Mouse (Mus musculus) forebrain, embryonic 14.5 days (tissue): Measurements from ENCODE around the gene Jarid2. TPM values are rescaled to one million over a fixed set of nuclear protein-coding genes. Genes with fewer than 3 reads are reported as not detected.
A peak's percentile ranks its signal among the peaks of the same experiment; 100 is the strongest.

Source experiments
- ATAC-seq: fragments of 200-750 bp; cut with Nextera tagmentation; 2 replicates; pipeline ENCODE4 v1.8.0; 2017; ENCODE audit warnings: mild to moderate bottlenecking, moderate library complexity
- DNase-seq: peaks from one replicate; pipeline ENCODE4 v3.0.0-alpha.2; 2015; ENCODE audit warnings: low spot score
- H3K27ac ChIP-seq: fragments of 300-500 bp; sonication (generic); 2 replicates; pipeline ENCODE4 v1.5.1; 2014; ENCODE audit warnings: low read depth, mild to moderate bottlenecking, control low read depth, low read length, moderate library complexity
- H3K27me3 ChIP-seq: fragments of 300-500 bp; sonication (generic); replicated peaks from 2 replicates; pipeline ENCODE4 v1.6.1; 2014; ENCODE audit warnings: low read length, control low read depth, mixed read lengths; ENCODE audit not compliant: control insufficient read depth, insufficient read depth
- H3K36me3 ChIP-seq: fragments of 300-500 bp; sonication (generic); 2 replicates; pipeline ENCODE4 v1.6.1; 2014; ENCODE audit warnings: low read length, control low read depth; ENCODE audit not compliant: control insufficient read depth, insufficient read depth
- H3K4me1 ChIP-seq: fragments of 300-500 bp; sonication (generic); 2 replicates; pipeline ENCODE4 v1.6.1; 2014; ENCODE audit warnings: antibody characterized with exemption, low read length, control low read depth; ENCODE audit not compliant: control insufficient read depth, insufficient read depth
- H3K4me2 ChIP-seq: fragments of 300-500 bp; sonication (generic); 2 replicates; pipeline ENCODE4 v1.6.1; 2014; ENCODE audit warnings: mild to moderate bottlenecking, control low read depth, low read length
- H3K4me3 ChIP-seq: fragments of 300-500 bp; sonication (generic); 2 replicates; pipeline ENCODE4 v1.5.1; 2014; ENCODE audit warnings: low read depth, low read length, control low read depth
- H3K9ac ChIP-seq: fragments of 300-500 bp; sonication (generic); 2 replicates; pipeline ENCODE4 v1.6.1; 2014; ENCODE audit warnings: mild to moderate bottlenecking, low read length, control low read depth, moderate library complexity
- H3K9me3 ChIP-seq: fragments of 300-500 bp; sonication (generic); replicated peaks from 2 replicates; pipeline ENCODE4 v1.6.1; 2016; ENCODE audit warnings: low read length, control low read depth, mixed read lengths; ENCODE audit not compliant: control insufficient read depth
- WGBS: fragments of 180-500 bp; shearing (Covaris S2); extraction: QIAGEN DNeasy Blood & Tissue Kit; methylation state at CpG from one replicate; pipeline ENCODE4 v1.1.7; 2014; 5-methylcytosine and 5-hydroxymethylcytosine counted together
- polyA plus RNA-seq: library from polyadenylated mRNA; unstranded; fragments of >200 nt; fragmentation: Nextera tagmentation; extraction: Ambion mirVana; gene quantifications from 2 replicates; pipeline ENCODE4 v1.2.1, GENCODE M21; 2014

Gene Jarid2
- polyA plus RNA-seq, 1 experiment from 2014 or later: 16.4 TPM

DNA sequence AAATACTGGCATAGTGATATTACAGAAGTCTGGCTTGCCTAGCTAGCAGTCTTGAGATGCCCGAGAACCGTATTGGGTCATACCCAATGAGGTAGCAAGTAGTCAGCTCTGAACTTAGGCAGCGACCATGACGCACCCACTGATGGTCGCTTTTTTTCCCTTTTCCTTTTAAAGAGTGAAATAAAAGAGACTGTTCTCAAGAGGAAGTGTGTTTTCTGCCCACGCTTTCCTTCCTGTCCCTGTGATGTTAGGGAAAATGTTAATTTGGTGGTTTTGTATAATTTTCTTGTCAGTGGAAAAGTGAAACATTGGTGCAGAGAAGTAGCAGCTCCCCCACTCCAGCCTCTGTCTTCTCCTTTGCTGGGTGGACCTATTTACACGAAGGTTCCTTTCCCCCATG, 70.8 kb downstream of the Jarid2 start:
- ATAC-seq (no peak), DNase-seq (no peak)
- Histone ChIP-seq H3K36me3 (no peaks in the 10 kb centered on the region), H3K4me2 (no peak overlapping the region), H3K4me1 (peaks cover 10% of the 10 kb centered on the region), H3K4me3 (no peak overlapping the region), H3K27ac (no peak overlapping the region), H3K9me3 (no peaks in the 10 kb centered on the region), H3K9ac (no peak overlapping the region), H3K27me3 (no peaks in the 10 kb centered on the region)
- WGBS: 86% methylated on average over 7 of the region's 7 CpGs

GRCm38 (mm10) chr13:44804876-44805275, 75.6 kb downstream of the Jarid2 start:
- DNase-seq: peak; percentile 67
- Histone ChIP-seq H3K9ac (no peak overlapping the region), H3K27ac (no peak overlapping the region), H3K4me3 (no peak overlapping the region), H3K9me3 (no peaks in the 10 kb centered on the region), H3K36me3 (no peaks in the 10 kb centered on the region), H3K27me3 (no peaks in the 10 kb centered on the region), H3K4me2 (no peak overlapping the region), H3K4me1 (no peaks in the 10 kb centered on the region)
- ATAC-seq: no peak
- 33% methylated on average over 1 of the region's 1 CpGs for WGBS

DNA sequence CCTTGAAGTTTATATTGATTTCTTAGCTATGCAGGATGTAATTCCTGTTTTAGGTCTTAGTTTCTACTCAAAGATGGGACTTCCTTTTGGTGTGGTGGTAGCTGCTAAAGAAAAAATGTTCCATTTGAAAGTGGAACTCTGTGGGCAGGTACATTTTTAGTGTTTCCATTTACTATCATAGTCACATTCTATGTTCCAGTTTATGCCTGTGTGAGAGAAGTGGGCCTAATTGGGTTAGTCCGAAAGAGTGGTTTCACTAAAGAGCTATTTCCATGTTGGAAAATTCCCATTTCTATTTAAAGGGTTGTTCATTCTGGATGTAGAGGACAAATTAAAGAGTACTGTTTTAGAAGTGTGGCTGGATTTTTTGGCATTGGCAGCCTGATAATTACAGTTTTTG, 79.0 kb downstream of the Jarid2 start:
- ATAC-seq (no peak), DNase-seq (no peak)
- H3K4me1 ChIP-seq: no peaks in the 10 kb centered on the region
- H3K9me3 ChIP-seq: no peaks in the 10 kb centered on the region
- H3K27ac ChIP-seq: no peak overlapping the region
- no peaks in the 10 kb centered on the region for H3K27me3 ChIP-seq
- no peak overlapping the region for H3K4me3 ChIP-seq
- no peaks in the 10 kb centered on the region for H3K36me3 ChIP-seq
- H3K4me2 ChIP-seq: no peak overlapping the region
- no peak overlapping the region for H3K9ac ChIP-seq
- 90% methylated on average over 1 of the region's 1 CpGs for WGBS

- Histone ChIP-seq H3K4me2 (no peak overlapping the region), H3K9me3 (no peaks in the 10 kb centered on the region), H3K9ac (no peak overlapping the region), H3K36me3 (no peaks in the 10 kb centered on the region), H3K27me3 (no peaks in the 10 kb centered on the region), H3K4me3 (no peak overlapping the region), H3K4me1 (peaks cover 18% of the 10 kb centered on the region), H3K27ac (no peak overlapping the region)
- no peak for DNase-seq
- no peak for ATAC-seq
- 66% methylated on average over 2 of the region's 2 CpGs for WGBS
Observed at GRCm38 (mm10) chr13:44811021-44811420, 81.7 kb downstream of the Jarid2 start.

DNA sequence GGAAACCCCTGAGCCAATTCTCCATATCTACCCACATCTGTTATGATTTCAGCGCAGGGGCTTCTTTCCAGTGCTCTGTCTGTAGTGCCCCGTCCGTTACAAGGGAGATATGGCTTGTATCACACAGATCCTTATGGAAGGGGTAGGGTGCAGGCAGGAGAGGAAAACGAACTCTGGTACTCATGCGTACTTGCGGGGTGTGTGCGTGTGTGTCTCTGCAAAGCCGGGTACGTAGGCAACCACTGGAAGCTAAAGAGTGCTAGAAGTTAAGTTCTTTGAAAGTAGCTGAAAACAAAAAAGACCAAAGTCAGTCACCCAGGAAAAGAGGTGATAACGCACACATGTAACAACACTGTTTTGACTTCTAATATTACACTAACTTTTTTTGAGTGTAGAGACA, 82.3 kb downstream of the Jarid2 start:
- Histone ChIP-seq H3K4me2 (no peak overlapping the region), H3K36me3 (no peaks in the 10 kb centered on the region), H3K4me1 (peaks cover 20% of the 10 kb centered on the region), H3K4me3 (no peak overlapping the region), H3K9me3 (no peaks in the 10 kb centered on the region), H3K27ac (no peak overlapping the region), H3K27me3 (no peaks in the 10 kb centered on the region), H3K9ac (no peak overlapping the region)
- WGBS: 90% methylated on average over 10 of the region's 10 CpGs
- ATAC-seq (no peak), DNase-seq (no peak)

DNA sequence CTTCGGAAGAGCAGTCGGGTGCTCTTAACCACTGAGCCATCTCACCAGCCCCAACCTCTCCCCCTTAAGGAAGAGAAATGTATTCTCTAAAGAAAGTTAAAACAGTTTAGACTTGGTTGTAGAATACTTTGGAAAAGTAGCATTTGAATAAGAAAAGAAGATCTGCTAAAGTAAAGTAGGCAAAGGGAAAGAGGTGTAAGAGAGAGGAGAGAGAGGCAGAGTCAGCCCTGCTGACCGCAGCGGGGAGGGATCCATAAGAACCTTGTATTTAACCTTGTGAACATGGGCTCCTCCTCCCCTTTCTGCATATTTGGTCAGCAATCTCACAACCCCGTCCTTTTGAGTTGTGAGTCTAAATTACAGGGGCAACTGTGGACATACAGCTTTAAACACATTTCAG, 83.1 kb downstream of the Jarid2 start:
- H3K27me3 ChIP-seq: no peaks in the 10 kb centered on the region

DNA sequence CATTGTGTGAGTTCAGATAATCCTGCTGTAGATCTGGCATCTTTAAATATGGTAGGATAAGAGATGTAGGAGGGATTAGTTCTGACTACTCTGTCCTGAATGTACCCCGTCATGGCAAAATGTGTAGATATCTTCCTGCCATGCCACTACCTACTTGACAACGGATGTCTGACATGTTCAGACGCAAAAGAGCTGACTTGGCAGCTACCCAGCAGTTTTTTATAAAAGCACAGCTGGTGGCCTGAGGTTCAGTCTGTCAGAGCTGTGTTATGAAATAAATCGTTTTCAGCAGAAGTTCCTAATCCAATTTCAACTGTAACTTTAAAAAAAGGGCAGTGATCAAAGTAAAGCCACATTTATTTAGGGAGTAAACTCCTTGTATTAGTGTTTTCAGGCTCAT, 90.1 kb downstream of the Jarid2 start:
- 1% methylated on average over 4 of the region's 4 CpGs for WGBS
- H3K27ac ChIP-seq: no peak overlapping the region
- no peaks in the 10 kb centered on the region for H3K27me3 ChIP-seq
- H3K36me3 ChIP-seq: no peaks in the 10 kb centered on the region
- H3K9me3 ChIP-seq: no peaks in the 10 kb centered on the region
- H3K4me2 ChIP-seq: no peak overlapping the region
- H3K4me1 ChIP-seq: peaks cover 25% of the 10 kb centered on the region
- H3K4me3 ChIP-seq: no peak overlapping the region
- ATAC-seq (peak; percentile 60; the same call in 1 of the 2 replicates), DNase-seq (peak; percentile 80)
- H3K9ac ChIP-seq: no peak overlapping the region

More for the DNA sequence above, 83.1 kb downstream of the Jarid2 start:
- Histone ChIP-seq H3K36me3 (no peaks in the 10 kb centered on the region), H3K9me3 (no peaks in the 10 kb centered on the region), H3K9ac (no peak overlapping the region), H3K4me3 (no peak overlapping the region), H3K27ac (no peak overlapping the region), H3K4me2 (no peak overlapping the region), H3K4me1 (peaks cover 20% of the 10 kb centered on the region)
- no peak for DNase-seq
- 71% methylated on average over 5 of the region's 5 CpGs for WGBS
- no peak for ATAC-seq

DNA sequence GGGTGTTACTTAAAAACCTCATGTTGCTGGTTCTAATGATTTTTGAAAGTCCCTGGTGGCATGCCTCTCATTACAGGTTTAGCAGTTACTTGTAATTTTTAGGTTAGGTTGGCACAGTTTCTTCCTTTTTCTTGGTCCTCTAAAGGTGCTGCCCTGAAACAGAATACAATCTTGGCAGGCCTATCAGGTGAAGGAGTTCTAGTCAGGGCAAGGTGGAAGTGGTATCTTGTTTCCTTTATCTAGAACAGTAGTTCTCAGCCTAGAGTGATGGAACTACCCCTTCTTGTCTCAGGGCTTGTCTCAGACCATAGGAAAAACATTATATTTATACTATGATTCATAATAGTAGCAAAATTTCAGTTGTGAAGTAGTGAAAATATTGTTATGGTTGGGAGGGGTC, 93.3 kb downstream of the Jarid2 start:
- Histone ChIP-seq H3K4me3 (no peak overlapping the region), H3K27ac (no peak overlapping the region), H3K4me1 (peaks cover 8% of the 10 kb centered on the region), H3K9me3 (no peaks in the 10 kb centered on the region), H3K27me3 (no peaks in the 10 kb centered on the region), H3K9ac (no peak overlapping the region), H3K36me3 (no peaks in the 10 kb centered on the region), H3K4me2 (no peak overlapping the region)
- DNase-seq: no peak
- ATAC-seq: no peak

- WGBS: 67% methylated on average over 5 of the region's 5 CpGs
- no peaks in the 10 kb centered on the region for H3K27me3 ChIP-seq
- H3K4me1 ChIP-seq: no peaks in the 10 kb centered on the region
- DNase-seq (no peak), ATAC-seq (no peak)
- H3K4me3 ChIP-seq: no peak overlapping the region
- H3K9me3 ChIP-seq: no peaks in the 10 kb centered on the region
- H3K4me2 ChIP-seq: no peak overlapping the region
- H3K9ac ChIP-seq: no peak overlapping the region
- H3K27ac ChIP-seq: no peak overlapping the region
- no peaks in the 10 kb centered on the region for H3K36me3 ChIP-seq
Observed at GRCm38 (mm10) chr13:44828903-44829302, 99.6 kb downstream of the Jarid2 start.
